Mouse (Mus musculus) liver, embryonic 12.5 days (tissue): ENCODE results near the gene Nos1ap. TPM values are rescaled to one million over a fixed set of nuclear protein-coding genes. Genes with fewer than 3 reads are reported as not detected.

Experiments
- ATAC-seq: fragments of 200-750 bp; cut with Nextera tagmentation; 2 replicates; pipeline ENCODE4 v1.8.0; 2017; ENCODE audit warnings: moderate number of reproducible peaks, mild to moderate bottlenecking, moderate library complexity
- H3K27ac ChIP-seq: fragments of 300-500 bp; sonication (generic); 2 replicates; pipeline ENCODE4 v1.5.1; 2016; ENCODE audit warnings: mild to moderate bottlenecking
- H3K27me3 ChIP-seq: fragments of 300-500 bp; sonication (generic); replicated peaks from 2 replicates; pipeline ENCODE4 v1.6.1; 2016; ENCODE audit warnings: mild to moderate bottlenecking, moderate library complexity
- H3K36me3 ChIP-seq: fragments of 300-500 bp; sonication (generic); 2 replicates; pipeline ENCODE4 v1.6.1; 2016; ENCODE audit warnings: mild to moderate bottlenecking, moderate library complexity
- H3K4me1 ChIP-seq: fragments of 300-500 bp; sonication (generic); 2 replicates; pipeline ENCODE4 v1.6.1; 2016
- H3K4me2 ChIP-seq: fragments of 300-500 bp; sonication (generic); 2 replicates; pipeline ENCODE4 v1.6.1; 2016; ENCODE audit warnings: mild to moderate bottlenecking, moderate library complexity
- H3K4me3 ChIP-seq: fragments of 300-500 bp; sonication (generic); 2 replicates; pipeline ENCODE4 v1.5.1; 2016; ENCODE audit warnings: mild to moderate bottlenecking, moderate library complexity
- H3K9ac ChIP-seq: fragments of 300-500 bp; sonication (generic); 2 replicates; pipeline ENCODE4 v1.6.1; 2016; ENCODE audit warnings: mild to moderate bottlenecking, moderate library complexity
- H3K9me3 ChIP-seq: fragments of 300-500 bp; sonication (generic); replicated peaks from 2 replicates; pipeline ENCODE4 v1.6.1; 2016; ENCODE audit warnings: mild to moderate bottlenecking, moderate library complexity
- WGBS: fragments of 180-500 bp; shearing (Covaris S2); methylation state at CpG from one replicate; pipeline ENCODE4 v1.1.7; 2016; ENCODE audit not compliant: insufficient replicate concordance; 5-methylcytosine and 5-hydroxymethylcytosine counted together
- polyA plus RNA-seq: library from polyadenylated mRNA; unstranded; fragments of >200 nt; fragmentation: Nextera tagmentation; extraction: Ambion mirVana; gene quantifications from 2 replicates; pipeline ENCODE4 v1.2.1, GENCODE M21; 2016

Gene Nos1ap
- polyA plus RNA-seq, 1 experiment from 2014 or later, result 6.2 TPM

DNA sequence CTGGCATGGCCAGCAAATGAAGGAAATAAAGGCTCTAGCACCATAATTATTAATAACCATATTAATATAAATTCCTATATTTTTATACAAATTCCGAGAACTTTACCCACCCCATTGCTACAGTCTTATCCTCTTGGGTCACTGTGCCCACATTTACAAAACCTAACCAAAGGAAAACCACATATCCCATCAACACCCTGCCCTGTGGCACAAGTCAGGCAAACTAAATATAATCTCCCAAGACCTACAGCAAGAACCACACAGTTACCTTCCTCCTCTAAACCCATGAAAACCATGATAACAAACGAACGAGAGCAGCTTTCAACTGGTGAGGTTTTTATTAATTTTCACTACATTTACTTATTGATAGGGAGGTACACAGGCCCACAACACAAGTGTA is 53.3 kb downstream of the Nos1ap start:
- Histone ChIP-seq H3K36me3 (no peaks in the 10 kb centered on the region), H3K27me3 (no peaks in the 10 kb centered on the region), H3K4me1 (peaks cover 11% of the 10 kb centered on the region), H3K27ac (no peak overlapping the region), H3K4me2 (no peak overlapping the region), H3K9me3 (no peaks in the 10 kb centered on the region), H3K4me3 (no peak overlapping the region), H3K9ac (no peak overlapping the region)
- no peak for ATAC-seq
- 20% methylated on average over 3 of the region's 3 CpGs for WGBS

DNA sequence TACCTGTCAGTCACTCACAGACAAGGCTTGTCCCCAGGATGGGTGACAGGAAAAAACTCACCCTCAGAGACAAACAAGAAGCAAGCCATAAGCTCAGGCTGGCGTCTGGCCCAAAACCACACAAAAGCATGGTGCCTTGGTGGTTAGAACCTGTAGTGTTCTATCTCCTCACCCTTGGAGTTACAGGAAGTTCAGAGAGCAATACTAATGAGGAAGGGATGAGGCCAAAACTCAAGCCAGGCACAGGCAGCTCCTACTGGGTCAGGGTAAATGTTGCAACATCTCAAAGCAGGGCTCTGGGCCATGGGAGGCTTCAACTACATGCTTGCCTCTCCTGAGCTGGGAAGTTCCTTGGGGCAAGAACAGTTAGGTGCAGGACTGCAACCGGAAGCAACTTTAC is 54.4 kb downstream of the Nos1ap start:
- no peak for ATAC-seq
- Histone ChIP-seq H3K36me3 (no peaks in the 10 kb centered on the region), H3K27me3 (no peaks in the 10 kb centered on the region), H3K4me3 (no peak overlapping the region), H3K4me1 (peaks cover 11% of the 10 kb centered on the region), H3K9ac (no peak overlapping the region), H3K27ac (no peak overlapping the region), H3K4me2 (no peak overlapping the region), H3K9me3 (no peaks in the 10 kb centered on the region)
- 37% methylated on average over 2 of the region's 2 CpGs for WGBS

DNA sequence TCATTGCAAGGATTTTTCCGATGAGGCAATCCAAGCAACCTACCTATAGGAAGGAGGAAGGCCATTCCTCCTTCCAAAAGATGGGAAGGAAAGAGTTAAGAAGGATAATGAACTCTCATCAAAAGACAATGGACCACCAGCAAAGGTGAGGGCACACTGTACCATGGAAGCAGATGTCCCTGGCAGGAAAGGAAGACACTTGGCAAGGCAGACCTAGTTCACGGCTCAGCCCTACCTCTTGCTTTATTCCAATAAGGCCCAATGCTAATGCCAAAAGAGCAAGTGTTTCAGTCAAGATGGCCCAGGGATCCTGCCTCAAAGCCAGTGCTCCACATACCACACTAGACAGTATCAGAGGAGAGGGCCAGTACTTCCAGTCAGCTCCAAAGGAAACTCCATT is 58.4 kb downstream of the Nos1ap start:
- Histone ChIP-seq H3K4me2 (no peak overlapping the region), H3K9me3 (no peaks in the 10 kb centered on the region), H3K4me1 (peaks cover 11% of the 10 kb centered on the region), H3K36me3 (no peaks in the 10 kb centered on the region), H3K9ac (no peak overlapping the region), H3K27me3 (no peaks in the 10 kb centered on the region), H3K4me3 (no peak overlapping the region), H3K27ac (no peak overlapping the region)
- WGBS, result 79% methylated on average over 2 of the region's 2 CpGs
- ATAC-seq, result no peak

DNA sequence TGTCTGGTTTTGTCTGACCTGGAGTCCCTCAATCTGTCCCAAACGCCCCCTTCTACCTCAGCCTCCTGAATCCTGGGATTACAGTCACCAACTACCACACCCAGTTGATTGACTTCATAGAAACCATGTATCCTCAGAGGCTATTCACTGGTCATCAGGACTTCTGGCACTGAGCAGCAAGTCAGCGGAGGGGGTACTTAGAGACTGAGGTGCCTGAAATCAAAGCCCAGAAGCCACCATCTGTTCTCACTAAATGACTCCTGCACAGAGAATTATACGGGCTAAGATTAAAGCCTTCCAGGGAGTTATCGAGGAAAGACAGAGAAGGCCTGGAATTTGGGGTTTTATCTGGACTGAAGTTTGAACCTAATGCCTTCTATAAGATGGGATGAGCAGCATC is 59.2 kb downstream of the Nos1ap start:
- H3K9ac ChIP-seq, result no peak overlapping the region
- no peaks in the 10 kb centered on the region for H3K27me3 ChIP-seq
- no peak overlapping the region for H3K4me2 ChIP-seq
- peaks cover 3% of the 10 kb centered on the region for H3K4me1 ChIP-seq
- ATAC-seq, result no peak
- H3K36me3 ChIP-seq, result no peaks in the 10 kb centered on the region
- WGBS, result 64% methylated on average over 4 of the region's 4 CpGs
- H3K9me3 ChIP-seq, result no peaks in the 10 kb centered on the region
- no peak overlapping the region for H3K4me3 ChIP-seq
- no peak overlapping the region for H3K27ac ChIP-seq

DNA sequence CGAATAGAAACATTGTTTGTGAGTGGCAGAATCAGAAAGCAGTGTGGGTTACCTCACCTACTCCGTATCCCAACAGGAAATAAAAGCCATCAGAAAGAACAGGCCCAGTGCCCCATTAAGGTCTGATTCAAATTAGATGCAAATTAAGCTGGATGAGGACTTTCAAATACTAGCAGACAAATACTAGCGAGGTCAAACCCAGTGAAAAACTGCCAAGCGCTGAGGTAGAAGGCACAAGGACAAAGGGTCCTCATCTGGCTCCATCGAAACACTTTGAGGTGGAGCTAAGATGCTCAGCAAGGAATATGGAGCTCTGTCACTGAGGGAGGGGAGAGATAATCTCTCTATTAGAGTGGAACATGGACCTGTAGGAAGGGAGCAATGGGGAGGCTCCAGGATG is 66.8 kb downstream of the Nos1ap start:
- no peak overlapping the region for H3K27ac ChIP-seq

DNA sequence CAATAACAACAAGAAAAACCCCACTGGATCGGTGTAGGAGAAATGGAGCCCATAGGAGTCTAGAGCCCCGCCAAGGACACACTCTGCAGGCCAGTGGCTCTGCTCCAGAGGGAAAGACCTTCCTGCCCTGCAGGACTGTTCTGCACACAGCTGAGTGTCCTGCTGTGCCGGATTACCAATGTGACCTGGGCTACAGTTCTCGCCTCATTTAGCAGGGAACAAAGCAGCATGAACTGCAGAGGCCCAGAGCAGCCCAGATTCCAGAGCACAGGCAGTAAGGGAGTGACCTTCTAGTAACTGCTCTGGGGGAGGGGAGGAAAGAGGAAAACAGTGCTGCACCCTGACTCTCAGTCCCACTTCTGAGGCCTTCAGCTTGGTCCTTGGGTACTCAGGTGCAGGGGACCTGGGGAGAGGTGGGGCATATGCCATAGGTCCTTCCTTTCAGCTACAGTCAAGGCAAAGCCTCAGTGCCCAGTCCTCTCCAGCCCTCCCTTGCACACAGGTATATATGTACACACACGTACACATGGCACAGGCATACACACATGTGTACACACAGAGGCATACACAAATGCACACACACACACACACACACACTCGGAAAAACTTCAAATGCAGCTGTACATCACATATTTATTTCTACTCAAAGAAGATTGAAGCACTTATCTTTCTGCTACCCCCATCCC is 68.0 kb downstream of the Nos1ap start:
- ATAC-seq, result no peak
- H3K36me3 ChIP-seq, result no peaks in the 10 kb centered on the region
- H3K4me3 ChIP-seq, result no peak overlapping the region
- 54% methylated on average over 6 of the region's 6 CpGs for WGBS
- no peaks in the 10 kb centered on the region for H3K27me3 ChIP-seq
- H3K4me2 ChIP-seq, result no peak overlapping the region
- no peaks in the 10 kb centered on the region for H3K9me3 ChIP-seq
- H3K4me1 ChIP-seq, result no peaks in the 10 kb centered on the region
- H3K27ac ChIP-seq, result no peak overlapping the region
- no peak overlapping the region for H3K9ac ChIP-seq

More for the DNA sequence above, 66.8 kb downstream of the Nos1ap start:
- no peaks in the 10 kb centered on the region for H3K9me3 ChIP-seq
- H3K36me3 ChIP-seq, result no peaks in the 10 kb centered on the region
- no peaks in the 10 kb centered on the region for H3K27me3 ChIP-seq
- WGBS, result 68% methylated on average over 5 of the region's 5 CpGs
- no peak overlapping the region for H3K4me2 ChIP-seq
- H3K9ac ChIP-seq, result no peak overlapping the region
- no peak for ATAC-seq
- H3K4me1 ChIP-seq, result no peaks in the 10 kb centered on the region
- H3K4me3 ChIP-seq, result no peak overlapping the region

DNA sequence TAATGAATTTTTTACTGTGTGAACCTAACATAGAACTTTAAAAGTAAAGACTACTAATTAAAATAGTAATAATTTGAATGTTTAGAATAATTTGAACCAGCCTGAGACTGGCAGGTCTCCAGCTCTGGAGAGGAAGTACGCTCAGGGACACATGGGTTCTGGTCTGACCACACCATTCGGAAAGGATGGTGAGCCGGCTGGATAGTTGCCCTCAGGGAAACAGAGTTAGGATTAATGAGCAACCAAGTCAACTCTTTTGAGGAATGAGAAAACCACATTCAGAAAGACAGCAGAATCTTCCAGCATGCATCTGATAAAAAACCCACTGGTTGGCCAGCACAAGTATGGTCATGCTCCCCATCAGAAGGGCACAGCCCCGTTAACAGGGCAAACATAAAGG is 69.5 kb downstream of the Nos1ap start:
- Histone ChIP-seq H3K4me1 (no peaks in the 10 kb centered on the region), H3K27me3 (no peaks in the 10 kb centered on the region), H3K9ac (no peak overlapping the region), H3K9me3 (no peaks in the 10 kb centered on the region), H3K4me2 (no peak overlapping the region), H3K4me3 (no peak overlapping the region), H3K27ac (no peak overlapping the region), H3K36me3 (no peaks in the 10 kb centered on the region)
- no peak for ATAC-seq
- 62% methylated on average over 4 of the region's 4 CpGs for whole genome bisulfite sequencing

DNA sequence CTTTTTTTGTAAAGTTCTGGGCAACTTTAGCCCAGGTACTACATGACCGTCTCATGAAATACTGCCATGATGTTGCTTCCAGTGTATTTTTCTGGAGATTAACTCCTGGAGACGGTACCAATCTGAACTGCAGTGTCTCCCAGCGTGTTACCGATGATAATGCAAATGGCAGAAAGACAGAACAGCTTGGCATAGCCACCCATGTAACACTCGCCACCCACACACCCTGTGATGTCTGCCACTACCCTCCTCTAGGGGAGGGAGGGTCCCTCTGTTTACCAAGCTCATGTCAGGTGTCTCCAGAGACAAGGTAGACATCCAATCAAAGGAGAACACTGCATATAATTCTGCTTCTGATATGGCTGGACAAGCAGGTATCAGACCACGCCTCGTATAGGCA is 70.0 kb downstream of the Nos1ap start:
- no peak for ATAC-seq
- WGBS, result 81% methylated on average over 7 of the region's 7 CpGs
- H3K27me3 ChIP-seq, result no peaks in the 10 kb centered on the region
- H3K4me3 ChIP-seq, result no peak overlapping the region
- no peaks in the 10 kb centered on the region for H3K36me3 ChIP-seq
- H3K4me2 ChIP-seq, result no peak overlapping the region
- H3K27ac ChIP-seq, result no peak overlapping the region
- no peaks in the 10 kb centered on the region for H3K9me3 ChIP-seq
- H3K9ac ChIP-seq, result no peak overlapping the region
- H3K4me1 ChIP-seq, result no peaks in the 10 kb centered on the region

DNA sequence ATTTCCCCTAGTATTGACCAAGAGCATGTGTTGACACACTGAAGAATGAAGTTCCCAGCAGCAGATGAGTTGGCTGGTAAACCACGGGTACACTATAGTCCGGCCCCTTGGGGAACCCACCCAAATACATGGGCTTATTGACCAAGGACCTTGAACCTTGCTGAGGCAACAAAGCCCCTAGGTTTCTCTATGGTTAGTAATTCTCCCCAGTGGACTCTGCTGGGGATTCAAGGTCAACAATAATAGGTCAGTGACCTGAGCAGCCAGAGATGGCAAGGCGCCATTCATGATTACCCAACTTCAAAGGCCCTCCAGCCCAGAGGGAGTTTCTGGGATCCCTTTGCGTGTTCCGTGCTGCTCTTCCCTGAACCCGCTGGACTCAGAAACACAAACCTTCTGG is 73.5 kb downstream of the Nos1ap start:
- Histone ChIP-seq H3K36me3 (no peaks in the 10 kb centered on the region), H3K4me1 (no peaks in the 10 kb centered on the region), H3K9ac (no peak overlapping the region), H3K27ac (no peak overlapping the region), H3K9me3 (no peaks in the 10 kb centered on the region), H3K4me3 (no peak overlapping the region), H3K27me3 (no peaks in the 10 kb centered on the region), H3K4me2 (no peak overlapping the region)
- peak; percentile 68 for ATAC-seq
- 74% methylated on average over 6 of the region's 6 CpGs for WGBS

DNA sequence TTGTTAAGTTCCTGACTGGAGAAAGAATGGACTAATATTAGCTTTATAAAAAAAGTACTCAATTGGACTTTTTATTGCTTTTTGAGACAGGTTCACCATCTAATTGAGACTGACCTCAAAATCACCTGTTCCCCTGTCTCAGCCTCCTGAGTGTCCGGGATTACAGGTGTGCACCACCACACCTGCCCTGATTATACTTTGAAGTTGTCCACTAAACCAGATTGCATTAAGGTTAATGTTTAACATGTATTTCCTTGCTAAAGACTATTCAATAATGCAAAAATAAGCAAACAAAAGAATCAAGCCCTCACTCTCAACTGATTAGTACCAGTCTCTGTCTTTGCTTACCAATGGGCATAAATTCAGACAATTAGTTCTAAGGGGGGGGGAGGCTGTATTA is 74.2 kb downstream of the Nos1ap start:
- Histone ChIP-seq H3K27ac (no peak overlapping the region), H3K4me2 (no peak overlapping the region)
- ATAC-seq, result no peak

DNA sequence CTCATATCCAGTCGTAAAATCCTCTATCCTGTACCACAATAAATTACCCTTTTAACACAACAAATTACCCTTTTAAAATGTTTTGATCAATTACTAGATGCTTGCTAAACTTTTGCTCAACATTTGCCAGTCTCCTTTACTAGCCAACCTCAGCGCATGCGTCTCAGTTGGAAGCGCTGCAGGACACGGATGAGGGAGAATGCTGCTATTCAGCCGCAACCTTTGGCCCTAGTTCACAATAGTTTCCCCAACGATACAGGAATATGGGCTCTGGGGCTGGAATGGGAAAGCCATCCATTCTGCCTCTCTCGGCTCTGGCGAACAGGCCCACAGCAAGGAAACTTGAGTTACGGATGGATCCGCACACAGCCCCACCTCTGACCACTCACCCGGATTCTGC is 75.4 kb downstream of the Nos1ap start:
- Histone ChIP-seq H3K9me3 (no peaks in the 10 kb centered on the region), H3K27ac (no peak overlapping the region), H3K4me2 (no peak overlapping the region), H3K4me3 (no peak overlapping the region), H3K27me3 (no peaks in the 10 kb centered on the region), H3K9ac (no peak overlapping the region), H3K36me3 (no peaks in the 10 kb centered on the region), H3K4me1 (no peaks in the 10 kb centered on the region)
- WGBS, result 78% methylated on average over 12 of the region's 12 CpGs
- ATAC-seq, result no peak

More for the DNA sequence above, 74.2 kb downstream of the Nos1ap start:
- Histone ChIP-seq H3K36me3 (no peaks in the 10 kb centered on the region), H3K27me3 (no peaks in the 10 kb centered on the region), H3K4me1 (no peaks in the 10 kb centered on the region), H3K9ac (no peak overlapping the region), H3K9me3 (no peaks in the 10 kb centered on the region), H3K4me3 (no peak overlapping the region)
- WGBS, result 52% methylated on average over 1 of the region's 1 CpGs

DNA sequence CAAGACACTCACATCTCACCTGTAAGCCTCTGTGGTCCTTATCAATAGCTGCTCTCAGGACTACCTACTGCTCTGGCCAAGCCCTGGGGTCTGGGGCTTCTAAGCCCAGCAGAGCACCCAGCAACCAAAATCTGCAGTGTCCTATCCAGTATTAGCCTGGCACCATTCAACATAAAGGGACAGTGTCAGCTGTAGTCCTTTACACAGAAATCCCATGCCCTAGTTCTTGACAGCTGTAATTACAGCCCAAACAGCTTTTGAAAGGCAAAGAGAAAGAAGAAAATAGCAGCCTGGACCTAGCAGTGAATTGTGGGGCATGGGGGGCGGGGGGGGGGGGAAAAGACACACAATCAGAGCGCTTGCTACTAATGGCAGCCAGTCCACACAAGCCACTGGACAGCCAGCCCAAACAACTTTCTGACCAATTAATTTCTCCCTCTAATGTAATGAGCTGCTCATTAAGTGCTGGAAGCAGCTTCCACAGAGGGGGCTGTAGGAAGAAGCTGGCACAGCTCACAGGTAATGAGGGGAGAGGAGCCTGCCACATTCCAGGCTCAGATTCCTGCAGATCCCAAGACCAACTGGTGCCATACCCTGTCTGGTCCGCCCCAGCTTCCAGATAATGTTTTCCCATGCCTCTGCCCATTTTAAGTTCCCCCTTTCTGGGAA is 77.1 kb downstream of the Nos1ap start:
- Histone ChIP-seq H3K4me3 (no peak overlapping the region), H3K4me2 (no peak overlapping the region), H3K9ac (no peak overlapping the region), H3K4me1 (no peaks in the 10 kb centered on the region), H3K9me3 (no peaks in the 10 kb centered on the region), H3K27me3 (no peaks in the 10 kb centered on the region), H3K27ac (no peak overlapping the region), H3K36me3 (no peaks in the 10 kb centered on the region)
- whole genome bisulfite sequencing, result 78% methylated on average over 1 of the region's 3 CpGs
- ATAC-seq, result no peak
